Mouse (Mus musculus) A20 (cell line): ENCODE results near the gene Ccdc163.
"Not testable (repeated sequence)": the region's sequence is repeated elsewhere in the genome, so short reads cannot be mapped to it uniquely, and the experiment has no call there.

ENCODE experiments used
- DNase-seq: peaks from one replicate; pipeline ENCODE4 v3.0.0-alpha.2; 2011; ENCODE audit warnings: low read depth, low spot score

Gene Ccdc163

GRCm38 (mm10) chr4:116708201-116708764, at the start of gene Ccdc163, which contains the start of gene Mmachc:
Gene Ccdc163 (plus strand): TSS chr4:116708509.
Gene Mmachc (minus strand): TSS chr4:116708406.
- peak; percentile 96 for DNase-seq

GRCm38 (mm10) chr4:116659474-116659873, 48.8 kb upstream of the Ccdc163 start:
- no peak for DNase-seq

- DNase-seq = not testable (repeated sequence)
These were observed 48.4 kb upstream of the Ccdc163 start for GRCm38 (mm10) chr4:116659916-116660315.

- no peak for DNase-seq
These were observed 47.5 kb upstream of the Ccdc163 start for GRCm38 (mm10) chr4:116660829-116661228.

- DNase-seq = no peak
These were observed 46.3 kb upstream of the Ccdc163 start for GRCm38 (mm10) chr4:116661998-116662397.

GRCm38 (mm10) chr4:116666625-116667024, 41.7 kb upstream of the Ccdc163 start:
- DNase-seq = peak; percentile 54

GRCm38 (mm10) chr4:116668145-116668544, 40.2 kb upstream of the Ccdc163 start:
- DNase-seq = peak; percentile 66

GRCm38 (mm10) chr4:116669291-116669690, 39.0 kb upstream of the Ccdc163 start:
- peak; percentile 56 for DNase-seq

GRCm38 (mm10) chr4:116672785-116673184, 35.5 kb upstream of the Ccdc163 start:
- no peak for DNase-seq

- DNase-seq = not testable (repeated sequence)
These were observed 33.5 kb upstream of the Ccdc163 start for GRCm38 (mm10) chr4:116674761-116675160.

- DNase-seq = no peak
These were observed 32.3 kb upstream of the Ccdc163 start for GRCm38 (mm10) chr4:116676027-116676426.

GRCm38 (mm10) chr4:116677808-116678207, 30.5 kb upstream of the Ccdc163 start:
- DNase-seq = no peak

GRCm38 (mm10) chr4:116679141-116679540, 29.2 kb upstream of the Ccdc163 start:
- DNase-seq = no peak

GRCm38 (mm10) chr4:116680521-116680920, 27.8 kb upstream of the Ccdc163 start:
- DNase-seq = not testable (repeated sequence)

GRCm38 (mm10) chr4:116683957-116684356, 24.4 kb upstream of the Ccdc163 start:
- no peak for DNase-seq

GRCm38 (mm10) chr4:116684665-116685064, 23.6 kb upstream of the Ccdc163 start:
- DNase-seq = no peak

GRCm38 (mm10) chr4:116685402-116686061, 22.8 kb upstream of the Ccdc163 start, which contains the start of gene Prdx1:
Gene Prdx1 (plus strand): TSS chr4:116685544.
- peak; percentile 96 for DNase-seq

- no peak for DNase-seq
These were observed 21.3 kb upstream of the Ccdc163 start for GRCm38 (mm10) chr4:116687041-116687440.

- no peak for DNase-seq
These were observed 18.9 kb upstream of the Ccdc163 start for GRCm38 (mm10) chr4:116689309-116689876.

GRCm38 (mm10) chr4:116692146-116692545, 16.2 kb upstream of the Ccdc163 start:
- no peak for DNase-seq

GRCm38 (mm10) chr4:116693785-116694184, 14.5 kb upstream of the Ccdc163 start:
- DNase-seq = no peak

GRCm38 (mm10) chr4:116698693-116699342, 9.5 kb upstream of the Ccdc163 start:
- no peak for DNase-seq
